Mouse (Mus musculus): Measurements from ENCODE around the gene Hic2.

Gene Hic2

GRCm38 (mm10) chr16:17233702-17234498, 528 bp downstream of the Hic2 start:
- no peak for DNase-seq (ENCODE audit: low read depth, low spot score)

- no peak for DNase-seq (ENCODE audit: low read depth, low spot score)
Measured at GRCm38 (mm10) chr16:17234499-17234895, 1.1 kb downstream of the Hic2 start.

DNA sequence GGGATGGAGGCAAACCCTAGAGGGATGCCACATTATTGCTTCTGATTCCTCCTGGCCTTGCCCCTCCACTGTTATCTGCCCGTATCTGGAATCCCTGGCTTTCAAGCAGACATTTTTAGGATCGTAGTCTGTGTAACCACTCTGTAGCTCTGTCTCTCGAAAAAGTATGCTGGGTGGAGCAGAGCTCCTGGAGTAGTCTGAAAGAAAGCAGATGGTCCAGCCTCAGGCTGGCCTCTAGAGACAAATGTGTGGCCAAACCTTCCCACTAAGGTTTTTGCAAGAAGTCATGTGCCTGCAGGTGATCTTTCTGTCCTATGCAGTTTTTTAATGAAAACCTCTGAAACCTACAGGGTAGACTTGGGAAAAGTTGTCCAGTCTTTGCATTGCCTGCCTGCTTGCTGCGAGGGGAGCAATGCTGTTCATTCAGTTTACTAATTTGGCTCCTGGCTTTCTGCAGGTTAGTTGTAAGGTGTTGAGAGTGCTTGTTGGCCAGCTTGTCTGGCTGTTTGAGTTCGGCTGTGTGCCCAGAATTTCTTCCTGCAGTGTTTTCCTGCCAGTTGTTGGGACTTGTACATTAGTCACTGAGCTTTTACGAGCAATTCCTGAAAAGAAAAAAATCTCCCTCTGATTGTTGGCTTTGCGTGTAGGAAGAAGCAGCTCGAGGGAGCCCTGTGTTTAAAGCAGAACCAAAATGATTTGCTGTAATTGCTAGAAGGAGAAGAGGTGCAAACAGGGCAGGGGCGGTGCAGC, 1.7 kb downstream of the Hic2 start:
- no peak for DNase-seq (ENCODE audit: low read depth, low spot score)

DNA sequence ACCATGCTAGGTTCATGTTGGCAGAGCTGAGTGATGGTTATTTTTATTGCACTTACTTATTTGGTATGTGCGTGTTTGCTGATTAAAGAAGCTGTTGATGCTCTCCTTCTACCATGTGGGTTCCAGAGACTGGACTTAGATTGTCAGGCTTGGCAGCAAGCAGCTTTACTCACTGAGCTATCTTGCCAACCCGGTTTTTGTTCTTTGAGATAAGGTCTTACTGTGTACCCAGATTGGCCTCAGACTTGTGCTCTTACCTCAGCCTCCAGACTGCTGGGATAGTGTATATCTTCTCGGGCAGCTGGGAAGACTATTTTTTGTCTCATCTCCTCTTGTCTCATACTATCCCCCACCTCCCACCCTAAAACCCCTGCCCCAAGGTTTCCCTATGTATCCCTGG, 4.3 kb downstream of the Hic2 start:
- DNase-seq (ENCODE audit: low read depth, low spot score), result no peak

DNA sequence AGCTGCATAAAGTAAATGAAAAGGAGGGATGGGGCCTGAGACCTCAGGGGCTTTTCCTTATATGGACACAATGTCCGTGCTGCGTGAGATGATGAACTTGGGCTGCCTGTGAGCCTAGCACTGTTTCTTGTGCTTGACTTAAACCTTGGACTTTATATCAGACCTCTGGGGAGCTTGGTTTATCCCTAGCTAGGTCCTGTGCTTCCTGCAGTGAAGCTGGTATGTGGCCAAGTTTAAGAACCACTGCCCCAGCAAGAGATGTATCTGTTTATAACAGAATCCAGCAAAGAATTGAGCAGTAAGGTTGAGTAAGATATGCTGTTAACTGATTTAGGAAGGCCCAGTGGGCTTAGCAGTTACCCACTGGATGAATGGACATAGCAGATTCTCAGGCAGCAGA, 6.0 kb downstream of the Hic2 start:
- DNase-seq (ENCODE audit: low read depth, low spot score), result no peak

DNA sequence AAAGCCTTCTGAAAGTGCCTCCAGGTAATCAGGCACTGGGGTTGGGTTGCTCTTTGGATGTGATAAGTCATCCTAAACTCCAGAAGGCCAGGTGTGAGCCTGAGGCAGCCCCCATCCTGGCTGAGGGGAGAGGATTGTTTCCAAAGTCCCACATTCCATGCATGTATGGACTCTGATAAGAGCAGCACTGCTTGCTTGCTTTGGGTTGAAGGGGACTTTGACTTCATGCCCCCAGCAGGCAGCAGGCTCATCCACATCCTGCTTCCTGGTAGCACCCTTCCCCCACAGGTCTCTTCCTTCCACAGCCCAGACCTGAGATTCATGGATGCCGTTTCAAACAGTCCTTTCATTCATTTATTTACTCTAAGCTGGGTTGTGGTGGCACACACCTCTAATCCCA, 10.4 kb downstream of the Hic2 start:
- DNase-seq (ENCODE audit: low read depth, low spot score), result no peak

GRCm38 (mm10) chr16:17244996-17245395, 11.6 kb downstream of the Hic2 start:
- no peak for DNase-seq (ENCODE audit: low read depth, low spot score)

DNA sequence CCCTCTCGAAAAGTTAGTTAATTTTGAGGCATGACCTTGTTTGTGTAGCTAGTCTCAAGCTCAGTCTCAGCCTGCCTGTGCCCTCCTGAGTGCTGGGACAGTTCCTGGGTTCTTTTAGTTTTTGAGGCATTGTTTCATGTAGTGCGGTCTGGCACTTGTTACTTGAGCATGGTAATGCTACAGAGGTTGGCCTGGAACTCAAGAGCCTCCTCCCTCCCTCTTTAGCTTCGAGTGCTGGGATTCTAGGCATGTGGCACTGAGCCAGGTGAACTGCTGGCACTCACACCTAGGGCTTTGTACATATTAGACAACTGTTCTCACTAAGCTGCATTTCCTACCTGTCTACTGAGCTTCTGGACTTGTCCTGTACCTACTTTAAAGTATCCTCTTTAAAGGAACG, 14.4 kb downstream of the Hic2 start:
- DNase-seq (ENCODE audit: low read depth, low spot score), result no peak

GRCm38 (mm10) chr16:17249135-17249534, 15.8 kb downstream of the Hic2 start:
- DNase-seq (ENCODE audit: low read depth, low spot score), result no peak

DNA sequence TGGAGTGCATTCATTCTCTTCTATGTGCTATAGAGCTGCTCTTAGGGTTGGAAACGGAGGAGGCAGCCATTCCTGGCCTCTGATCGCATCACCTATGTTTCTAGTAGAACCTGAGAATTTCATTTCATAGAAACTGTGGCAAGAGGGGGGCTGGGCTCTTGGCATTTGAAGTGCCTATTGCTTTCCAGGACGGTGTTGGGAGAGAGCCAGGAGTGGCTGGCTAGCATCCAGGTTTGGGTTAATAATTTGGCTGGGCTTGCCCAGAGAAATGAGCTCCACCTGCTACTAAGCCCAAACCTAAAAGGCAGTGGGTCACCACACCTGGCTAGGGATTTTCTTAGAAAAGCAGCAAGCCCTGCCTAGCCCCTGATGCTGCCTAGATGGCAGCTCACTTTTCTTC, 18.2 kb downstream of the Hic2 start:
- DNase-seq (ENCODE audit: low read depth, low spot score), result no peak

DNA sequence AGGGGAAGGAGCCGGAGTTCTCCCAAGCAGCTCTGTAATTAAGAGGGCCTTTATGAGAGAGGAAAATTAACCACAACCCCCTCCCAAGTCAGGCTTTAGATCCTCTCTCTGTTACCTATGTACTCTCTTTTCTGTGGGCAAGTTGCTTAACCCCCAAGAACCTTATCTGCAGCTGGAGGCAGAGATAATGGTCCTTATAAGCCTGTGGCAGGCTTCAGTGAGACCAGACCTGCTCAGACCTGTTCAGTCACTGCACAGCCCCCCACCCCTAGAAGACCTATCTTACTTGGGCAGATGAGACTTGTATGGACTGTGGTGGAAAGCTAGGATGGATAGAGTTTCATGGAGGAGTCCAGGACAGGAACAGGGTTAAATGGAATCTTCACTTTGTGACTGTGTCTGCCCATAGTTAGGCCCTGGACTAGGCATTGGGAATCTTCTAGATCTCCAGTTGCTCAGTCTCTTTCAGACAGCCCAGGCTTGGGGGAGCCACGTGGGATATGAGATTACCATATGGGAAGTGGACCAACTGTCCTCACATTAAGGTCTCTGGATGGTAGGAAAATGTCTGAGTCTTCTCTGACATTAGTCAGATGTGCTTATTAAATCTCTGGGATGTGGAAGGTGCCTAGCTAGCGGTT, 18.8 kb downstream of the Hic2 start:
- DNase-seq (ENCODE audit: low read depth, low spot score), result no peak

- no peak for DNase-seq (ENCODE audit: low read depth, low spot score)
Measured at GRCm38 (mm10) chr16:17252841-17253240, 19.5 kb downstream of the Hic2 start.

GRCm38 (mm10) chr16:17254005-17254597, 20.7 kb downstream of the Hic2 start:
- no peak for DNase-seq (ENCODE audit: low read depth, low spot score)

- DNase-seq (ENCODE audit: low read depth, low spot score), result no peak
Measured at GRCm38 (mm10) chr16:17255270-17255669, 21.9 kb downstream of the Hic2 start.

- DNase-seq (ENCODE audit: low read depth, low spot score), result no peak
Measured at GRCm38 (mm10) chr16:17257359-17257821, 24.0 kb downstream of the Hic2 start.

DNA sequence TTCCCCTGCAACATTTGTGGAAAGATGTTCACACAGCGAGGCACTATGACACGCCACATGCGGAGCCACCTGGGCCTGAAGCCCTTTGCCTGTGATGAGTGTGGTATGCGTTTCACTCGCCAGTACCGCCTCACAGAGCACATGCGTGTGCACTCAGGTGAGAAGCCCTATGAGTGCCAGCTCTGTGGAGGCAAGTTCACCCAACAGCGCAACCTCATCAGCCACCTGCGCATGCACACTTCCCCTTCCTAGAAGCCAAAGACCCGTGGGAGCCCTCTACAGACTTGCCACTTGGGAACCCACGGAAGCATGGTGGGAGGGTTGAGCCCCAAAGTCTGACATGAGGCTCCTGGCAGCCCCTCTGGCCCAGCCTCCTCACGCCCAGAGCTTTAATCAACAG, 25.5 kb downstream of the Hic2 start:
- DNase-seq (ENCODE audit: low read depth, low spot score), result no peak

- DNase-seq (ENCODE audit: low read depth, low spot score), result no peak
Measured at GRCm38 (mm10) chr16:17261341-17261740, 28.0 kb downstream of the Hic2 start.

DNA sequence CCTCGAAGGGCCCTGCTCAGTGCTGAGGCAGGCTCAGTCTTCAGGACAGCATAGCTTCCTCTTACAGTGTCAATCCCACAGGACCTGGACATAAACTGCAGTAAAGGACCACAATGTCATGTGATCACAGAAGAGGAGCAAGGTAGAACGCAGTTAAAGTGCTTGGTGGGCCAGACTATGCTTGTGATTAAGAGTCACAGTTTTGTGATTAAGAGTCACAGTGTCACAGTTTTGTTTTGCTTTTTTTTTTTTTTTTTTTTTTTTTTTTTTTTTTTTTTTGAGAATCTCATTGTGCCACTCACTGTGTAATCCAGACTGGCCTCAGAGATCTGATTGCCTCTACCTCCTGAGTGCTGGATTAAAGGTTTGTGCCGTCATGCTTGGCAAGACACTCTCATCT, 32.7 kb downstream of the Hic2 start:
- DNase-seq (ENCODE audit: low read depth, low spot score), result no peak

DNA sequence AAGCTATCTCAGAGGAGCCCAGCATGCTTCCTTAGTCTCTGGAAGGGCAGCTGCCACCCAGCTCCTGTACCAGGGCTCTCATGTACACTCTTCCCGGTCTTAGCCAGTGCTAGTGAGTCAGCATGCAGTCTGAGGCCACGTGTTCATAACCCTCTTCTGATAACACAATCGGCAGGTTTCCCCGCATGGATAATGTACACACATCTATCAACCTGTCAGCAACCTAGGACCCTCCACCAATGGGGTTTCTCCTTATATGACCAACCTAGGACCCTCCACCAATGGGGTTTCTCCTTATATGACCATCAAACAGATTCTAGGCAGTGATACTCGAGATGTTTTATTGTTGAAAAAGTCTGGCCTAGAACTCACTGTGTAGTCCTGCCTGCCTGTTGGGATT, 34.6 kb downstream of the Hic2 start:
- no peak for DNase-seq (ENCODE audit: low read depth, low spot score)

GRCm38 (mm10) chr16:17269872-17270271, 36.5 kb downstream of the Hic2 start:
- no peak for DNase-seq (ENCODE audit: low read depth, low spot score)

GRCm38 (mm10) chr16:17271124-17271523, 37.8 kb downstream of the Hic2 start:
- DNase-seq (ENCODE audit: low read depth, low spot score), result no peak

- DNase-seq (ENCODE audit: low read depth, low spot score), result no peak
Measured at GRCm38 (mm10) chr16:17271856-17272255, 38.5 kb downstream of the Hic2 start.

All from brain, embryonic 18.5 days (tissue).